Mouse (Mus musculus) C2C12 (cell line): Measurements from ENCODE around the gene Olfr958.

Experiments
- CTCF ChIP-seq: IDR thresholded peaks from one replicate; pipeline ENCODE4 v1.5.1; 2011; ENCODE audit not compliant: control insufficient read depth, insufficient read depth, insufficient read length
- MAX ChIP-seq: IDR thresholded peaks from one replicate; pipeline ENCODE4 v1.6.1; 2011; ENCODE audit warnings: mild to moderate bottlenecking, control low read depth
- MYOD1 ChIP-seq: IDR thresholded peaks from one replicate; pipeline ENCODE4 v1.6.1; 2011; ENCODE audit warnings: low read depth; ENCODE audit not compliant: control insufficient read depth, insufficient read length
- MYOG ChIP-seq: IDR thresholded peaks from one replicate; pipeline ENCODE4 v1.6.1; 2011; ENCODE audit not compliant: control insufficient read depth, insufficient read length; ENCODE audit errors: extremely low read depth
- USF1 ChIP-seq: IDR thresholded peaks from one replicate; pipeline ENCODE4 v1.6.1; 2011; ENCODE audit warnings: low read depth, mild to moderate bottlenecking, control low read depth, moderate library complexity

DNA sequence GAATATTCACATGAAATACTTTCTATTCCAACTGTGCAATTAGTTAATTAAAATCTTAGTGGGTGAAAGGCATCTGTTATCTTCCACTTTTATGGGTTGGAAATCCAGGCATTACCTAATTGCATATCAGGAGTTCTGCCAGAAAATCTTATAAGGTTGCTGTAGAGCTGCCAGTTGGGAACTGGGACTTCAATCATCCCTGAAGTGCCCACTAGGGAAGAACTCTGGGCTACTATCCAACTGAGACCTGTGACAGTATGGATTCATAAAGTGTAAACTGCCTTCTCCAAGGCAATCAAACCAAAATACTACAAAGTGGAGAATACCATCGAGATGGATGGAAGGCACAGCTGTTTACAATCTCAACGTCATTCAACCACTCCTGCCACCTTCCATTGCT lies at the start of gene Olfr958:
- no peak for TF ChIP-seq CTCF
- TF ChIP-seq USF1 = no peak
- no peak for TF ChIP-seq MAX
- no peak for TF ChIP-seq MYOG
- TF ChIP-seq MYOD1 = no peak
